Mouse (Mus musculus) neural tube, embryonic 10.5 days (tissue): ENCODE measurements at regions not wholly inside any gene's neighbourhood (a gene's known extent, or its start where the extent isn't known, plus 50 kb on each side); places are given as distances from the start of the nearest gene placed in this dataset.
"Not testable (repeated sequence)": the region's sequence is repeated elsewhere in the genome, so short reads cannot be mapped to it uniquely, and the experiment has no call there.

Experiments used
- DNase-seq: peaks from one replicate; pipeline ENCODE4 v3.0.0-alpha.2; 2017; ENCODE audit warnings: low spot score; ENCODE audit errors: extremely low spot score

- DNase-seq, result no peak
Measured at GRCm38 (mm10) chr13:4858341-4858740, 249.4 kb upstream of the Akr1e1 start.

GRCm38 (mm10) chr13:4839481-4839880, 230.5 kb upstream of the Akr1e1 start:
- DNase-seq, result not testable (repeated sequence)

- DNase-seq, result no peak
Measured at GRCm38 (mm10) chr13:4826756-4827155, 217.8 kb upstream of the Akr1e1 start.

GRCm38 (mm10) chr13:4825749-4826148, 216.8 kb upstream of the Akr1e1 start:
- not testable (repeated sequence) for DNase-seq

- no peak for DNase-seq
Measured at GRCm38 (mm10) chr13:4806876-4807275, 197.9 kb upstream of the Akr1e1 start.

- no peak for DNase-seq
Measured at GRCm38 (mm10) chr13:4800666-4801065, 191.7 kb upstream of the Akr1e1 start.

GRCm38 (mm10) chr13:4791139-4791538, 182.2 kb upstream of the Akr1e1 start:
- DNase-seq, result no peak

- DNase-seq, result no peak
Measured at GRCm38 (mm10) chr13:4790414-4790813, 181.4 kb upstream of the Akr1e1 start.

GRCm38 (mm10) chr13:4783290-4783689, 174.3 kb upstream of the Akr1e1 start:
- no peak for DNase-seq

- not testable (repeated sequence) for DNase-seq
Measured at GRCm38 (mm10) chr13:4778264-4778823, 169.4 kb upstream of the Akr1e1 start.

GRCm38 (mm10) chr13:4776855-4777254, 167.9 kb upstream of the Akr1e1 start:
- DNase-seq, result no peak

GRCm38 (mm10) chr13:4772324-4772723, 163.3 kb upstream of the Akr1e1 start:
- DNase-seq, result no peak

GRCm38 (mm10) chr13:4771120-4772075, 162.4 kb upstream of the Akr1e1 start:
- peak; percentile 58 for DNase-seq

- no peak for DNase-seq
Measured at GRCm38 (mm10) chr13:4759965-4760364, 151.0 kb upstream of the Akr1e1 start.

- no peak for DNase-seq
Measured at GRCm38 (mm10) chr13:4756529-4756928, 147.6 kb upstream of the Akr1e1 start.

GRCm38 (mm10) chr13:4742930-4743329, 134.0 kb upstream of the Akr1e1 start:
- no peak for DNase-seq

- not testable (repeated sequence) for DNase-seq
Measured at GRCm38 (mm10) chr13:4716299-4716698, 107.3 kb upstream of the Akr1e1 start.

- DNase-seq, result no peak
Measured at GRCm38 (mm10) chr13:4714724-4715123, 105.8 kb upstream of the Akr1e1 start.

GRCm38 (mm10) chr13:4712698-4713097, 103.7 kb upstream of the Akr1e1 start:
- DNase-seq, result no peak

GRCm38 (mm10) chr13:4699591-4699990, 90.6 kb upstream of the Akr1e1 start:
- not testable (repeated sequence) for DNase-seq

GRCm38 (mm10) chr13:4666375-4667140, 57.6 kb upstream of the Akr1e1 start:
- DNase-seq, result peak; percentile 21

GRCm38 (mm10) chr13:4663390-4663789, 54.4 kb upstream of the Akr1e1 start:
- DNase-seq, result no peak
